Mouse (Mus musculus) limb, embryonic 13.5 days (tissue): ENCODE measurements at regions not wholly inside any gene's neighbourhood (a gene's known extent, or its start where the extent isn't known, plus 50 kb on each side); places are given as distances from the start of the nearest gene placed in this dataset.

Experiments used
- ATAC-seq: fragments of 200-750 bp; cut with Nextera tagmentation; 2 replicates; pipeline ENCODE4 v1.8.0; 2017; ENCODE audit warnings: low read depth, moderate number of reproducible peaks, moderate TSS enrichment; ENCODE audit not compliant: low FRiP score
- H3K27ac ChIP-seq: fragments of 300-500 bp; sonication (generic); 2 replicates; pipeline ENCODE4 v1.5.1; 2015; ENCODE audit warnings: inconsistent platforms, mild to moderate bottlenecking, moderate library complexity
- H3K27me3 ChIP-seq: fragments of 300-500 bp; sonication (generic); 2 replicates; pipeline ENCODE4 v1.6.1; 2015; ENCODE audit warnings: mild to moderate bottlenecking, inconsistent platforms
- H3K36me3 ChIP-seq: fragments of 300-500 bp; sonication (generic); 2 replicates; pipeline ENCODE4 v1.6.1; 2015; ENCODE audit warnings: inconsistent platforms, mild to moderate bottlenecking, moderate library complexity
- H3K4me1 ChIP-seq: fragments of 300-500 bp; sonication (generic); 2 replicates; pipeline ENCODE4 v1.6.1; 2015; ENCODE audit warnings: inconsistent platforms
- H3K4me2 ChIP-seq: fragments of 300-500 bp; sonication (generic); replicated peaks from 2 replicates; pipeline ENCODE4 v1.6.1; 2015; ENCODE audit warnings: inconsistent platforms, mild to moderate bottlenecking, moderate library complexity
- H3K4me3 ChIP-seq: fragments of 300-500 bp; sonication (generic); 2 replicates; pipeline ENCODE4 v1.5.1; 2015; ENCODE audit warnings: moderate library complexity, mild to moderate bottlenecking, inconsistent platforms
- H3K9ac ChIP-seq: fragments of 300-500 bp; sonication (generic); 2 replicates; pipeline ENCODE4 v1.6.1; 2015; ENCODE audit warnings: mild to moderate bottlenecking, inconsistent platforms
- H3K9me3 ChIP-seq: fragments of 300-500 bp; sonication (generic); 2 replicates; pipeline ENCODE4 v1.6.1; 2016; ENCODE audit warnings: inconsistent platforms
- WGBS: fragments of 180-500 bp; shearing (Covaris S2); methylation state at CpG from one replicate; pipeline ENCODE4 v1.1.7; 2015; 5-methylcytosine and 5-hydroxymethylcytosine counted together

GRCm38 (mm10) chr11:71881841-71882240, 132.1 kb downstream of the Wscd1 start:
- H3K4me3 ChIP-seq: no peak overlapping the region
- no peaks in the 10 kb centered on the region for H3K36me3 ChIP-seq
- H3K27me3 ChIP-seq: no peaks in the 10 kb centered on the region
- H3K4me2 ChIP-seq: no peak overlapping the region
- no peaks in the 10 kb centered on the region for H3K9me3 ChIP-seq
- H3K9ac ChIP-seq: no peak overlapping the region
- H3K27ac ChIP-seq: no peak overlapping the region
- H3K4me1 ChIP-seq: no peaks in the 10 kb centered on the region
- no peak for ATAC-seq
- WGBS: 66% methylated on average over 1 of the region's 1 CpGs

GRCm38 (mm10) chr11:71871297-71871696, 121.6 kb downstream of the Wscd1 start:
- Histone ChIP-seq H3K27ac (no peak overlapping the region), H3K27me3 (no peaks in the 10 kb centered on the region), H3K4me1 (peaks cover 10% of the 10 kb centered on the region; the same call in 1 of the 2 replicates), H3K4me3 (no peak overlapping the region), H3K36me3 (no peaks in the 10 kb centered on the region), H3K9me3 (no peaks in the 10 kb centered on the region), H3K9ac (no peak overlapping the region), H3K4me2 (no peak overlapping the region)
- no peak for ATAC-seq
- WGBS: 51% methylated on average over 7 of the region's 7 CpGs

- Histone ChIP-seq H3K27ac (no peak overlapping the region), H3K4me3 (no peak overlapping the region), H3K9me3 (no peaks in the 10 kb centered on the region), H3K36me3 (no peaks in the 10 kb centered on the region), H3K4me2 (no peak overlapping the region), H3K4me1 (peaks cover 10% of the 10 kb centered on the region; the same call in 1 of the 2 replicates), H3K27me3 (no peaks in the 10 kb centered on the region), H3K9ac (no peak overlapping the region)
- ATAC-seq: no peak
- WGBS: 68% methylated on average over 12 of the region's 12 CpGs
Observed at GRCm38 (mm10) chr11:71866690-71867089, 117.0 kb downstream of the Wscd1 start.

GRCm38 (mm10) chr11:71857926-71858325, 108.2 kb downstream of the Wscd1 start:
- H3K9me3 ChIP-seq: no peaks in the 10 kb centered on the region
- no peak overlapping the region for H3K27ac ChIP-seq
- no peak overlapping the region for H3K4me2 ChIP-seq
- H3K4me3 ChIP-seq: no peak overlapping the region
- no peaks in the 10 kb centered on the region for H3K4me1 ChIP-seq
- H3K36me3 ChIP-seq: no peaks in the 10 kb centered on the region
- H3K9ac ChIP-seq: no peak overlapping the region
- ATAC-seq: no peak
- WGBS: 84% methylated on average over 8 of the region's 8 CpGs
- H3K27me3 ChIP-seq: no peaks in the 10 kb centered on the region

- no peaks in the 10 kb centered on the region for H3K27me3 ChIP-seq
- H3K9ac ChIP-seq: no peak overlapping the region
- no peaks in the 10 kb centered on the region for H3K9me3 ChIP-seq
- ATAC-seq: no peak
- H3K36me3 ChIP-seq: no peaks in the 10 kb centered on the region
- H3K4me1 ChIP-seq: no peaks in the 10 kb centered on the region
- H3K27ac ChIP-seq: no peak overlapping the region
- no peak overlapping the region for H3K4me2 ChIP-seq
- no peak overlapping the region for H3K4me3 ChIP-seq
- 78% methylated on average over 1 of the region's 1 CpGs for WGBS
Observed at GRCm38 (mm10) chr11:71855557-71855956, 105.8 kb downstream of the Wscd1 start.

- Histone ChIP-seq H3K27me3 (no peaks in the 10 kb centered on the region), H3K4me1 (no peaks in the 10 kb centered on the region), H3K9me3 (no peaks in the 10 kb centered on the region), H3K27ac (no peak overlapping the region), H3K36me3 (no peaks in the 10 kb centered on the region), H3K4me3 (no peak overlapping the region), H3K4me2 (no peak overlapping the region), H3K9ac (no peak overlapping the region)
- 89% methylated on average over 3 of the region's 3 CpGs for WGBS
- ATAC-seq: no peak
Observed at GRCm38 (mm10) chr11:71855058-71855457, 105.3 kb downstream of the Wscd1 start.

GRCm38 (mm10) chr11:71847684-71848367, 98.1 kb downstream of the Wscd1 start:
- WGBS: 55% methylated on average over 9 of the region's 9 CpGs
- no peak overlapping the region for H3K27ac ChIP-seq
- H3K4me2 ChIP-seq: no peak overlapping the region
- no peaks in the 10 kb centered on the region for H3K36me3 ChIP-seq
- no peak for ATAC-seq
- H3K9me3 ChIP-seq: no peaks in the 10 kb centered on the region
- no peak overlapping the region for H3K4me3 ChIP-seq
- H3K4me1 ChIP-seq: no peaks in the 10 kb centered on the region
- no peaks in the 10 kb centered on the region for H3K27me3 ChIP-seq
- no peak overlapping the region for H3K9ac ChIP-seq

GRCm38 (mm10) chr11:71846496-71846895, 96.8 kb downstream of the Wscd1 start:
- 35% methylated on average over 3 of the region's 3 CpGs for WGBS
- H3K36me3 ChIP-seq: no peaks in the 10 kb centered on the region
- no peak overlapping the region for H3K9ac ChIP-seq
- no peak overlapping the region for H3K27ac ChIP-seq
- H3K27me3 ChIP-seq: no peaks in the 10 kb centered on the region
- ATAC-seq: no peak
- H3K4me1 ChIP-seq: no peaks in the 10 kb centered on the region
- H3K4me3 ChIP-seq: no peak overlapping the region
- no peak overlapping the region for H3K4me2 ChIP-seq
- H3K9me3 ChIP-seq: no peaks in the 10 kb centered on the region

- Histone ChIP-seq H3K4me2 (no peak overlapping the region), H3K36me3 (no peaks in the 10 kb centered on the region), H3K4me3 (no peak overlapping the region), H3K9ac (no peak overlapping the region), H3K9me3 (no peaks in the 10 kb centered on the region), H3K27ac (no peak overlapping the region), H3K4me1 (no peaks in the 10 kb centered on the region), H3K27me3 (no peaks in the 10 kb centered on the region)
- 57% methylated on average over 8 of the region's 8 CpGs for WGBS
- ATAC-seq: no peak
Observed at GRCm38 (mm10) chr11:71840635-71841443, 91.1 kb downstream of the Wscd1 start.
